Mouse (Mus musculus) lung, adult 2 months (tissue): ENCODE results near the gene Brk1.

ENCODE experiments used
- CTCF ChIP-seq: fragments of 200-500 bp; IDR thresholded peaks from 2 replicates; pipeline ENCODE4 v1.5.1; 2011; ENCODE audit warnings: mild to moderate bottlenecking, low read length, control low read depth; ENCODE audit not compliant: insufficient read depth
- POLR2A ChIP-seq: fragments of 200-500 bp; IDR thresholded peaks from 2 replicates; pipeline ENCODE4 v1.6.1; 2011; ENCODE audit warnings: low read depth, mild to moderate bottlenecking, control low read depth, low read length, borderline replicate concordance; ENCODE audit errors: extremely low read depth

DNA sequence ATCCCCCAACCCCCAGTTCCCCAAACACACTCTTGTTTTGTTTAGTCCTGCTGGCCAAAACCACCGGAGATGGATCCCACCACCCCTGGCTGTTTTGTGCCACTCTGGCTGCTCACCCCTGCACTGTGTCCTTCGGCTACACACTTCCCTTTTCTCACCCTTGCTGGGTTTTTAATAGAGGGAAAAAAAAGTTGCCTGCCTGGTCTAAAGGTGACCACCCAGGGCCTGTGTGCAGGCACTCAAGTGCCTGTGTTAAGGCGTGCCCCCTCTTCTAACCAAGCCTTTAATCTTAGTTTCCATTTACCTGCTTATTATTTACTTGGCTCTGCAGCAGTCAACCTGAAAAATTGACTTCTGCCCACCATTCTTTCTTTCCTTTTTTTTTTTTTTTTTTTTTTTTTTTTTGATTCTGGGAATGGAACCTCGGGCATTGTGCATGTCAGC, 45.6 kb downstream of the Brk1 start:
- no peak for TF ChIP-seq CTCF
- no peak for TF ChIP-seq POLR2A
